Mouse (Mus musculus) thymus, adult 2 months (tissue): ENCODE results near the gene Akap2.

Source experiments
- CTCF ChIP-seq: fragments of 200-500 bp; IDR thresholded peaks from 2 replicates; pipeline ENCODE4 v1.5.1; 2012; ENCODE audit warnings: mild to moderate bottlenecking, control low read depth, low read length, moderate library complexity, borderline replicate concordance; ENCODE audit not compliant: control insufficient read depth, poor library complexity, insufficient read depth; ENCODE audit errors: extremely low read depth
- POLR2A ChIP-seq: fragments of 200-500 bp; IDR thresholded peaks from 2 replicates; pipeline ENCODE4 v1.6.1; 2012; ENCODE audit warnings: mild to moderate bottlenecking, low read length, control low read depth, moderate library complexity; ENCODE audit not compliant: control insufficient read depth, poor library complexity, insufficient read depth; ENCODE audit errors: extremely low read depth

- no peak for TF ChIP-seq CTCF
- TF ChIP-seq POLR2A, result no peak
These were observed 44.9 kb upstream of the Akap2 start for GRCm38 (mm10) chr4:57672541-57672940.
